In genomic region chr7:110753310-110753709, GRCm38 (mm10) we compare ENCODE assay signal across 20 mouse cellular contexts. TPM values are rescaled to one million over a fixed set of nuclear protein-coding genes. Genes with fewer than 3 reads are reported as not detected.
DNase-seq lines count a peak whose midpoint lies in the region; ATAC-seq and TF ChIP-seq lines count a peak whose summit lies in the region.
"Had no signal": no experiment of that assay in that cellular context is flagged by ENCODE, and none has a peak within 500 bp of the region (broad histone marks: within the 10 kb centered on the region; RNA-seq: fewer than 3 reads in every experiment).

No protein-coding gene starts in this region.

- no peak overlapping the region for H3K4me2 ChIP-seq in hindbrain, embryonic 16.5 days (ENCODE audit: low read length)
- H3K4me2 ChIP-seq in myocyte (ENCODE audit: low read depth) = peak overlapping the region; percentile 64
- H3K4me2 ChIP-seq in midbrain, embryonic 15.5 days = no peak overlapping the region
- H3K4me2 ChIP-seq: embryonic facial prominence, embryonic 13.5 days; heart, embryonic 11.5 days; heart, embryonic 15.5 days; hindbrain, embryonic 14.5 days had no signal

- peaks cover 44% of the 10 kb centered on the region for H3K4me1 ChIP-seq in hindbrain, embryonic 10.5 days (replicated peaks)
- H3K4me1 ChIP-seq in hindbrain, embryonic 16.5 days (ENCODE audit: control insufficient read depth, insufficient read depth, low read depth, low read length) = no peaks in the 10 kb centered on the region
- H3K4me1 ChIP-seq in embryonic facial prominence, embryonic 10.5 days = peaks cover 52% of the 10 kb centered on the region
- H3K4me1 ChIP-seq in midbrain, embryonic 15.5 days = no peaks in the 10 kb centered on the region

- H3K27ac ChIP-seq in hindbrain, embryonic 10.5 days = 0 out of 2 replicates have a peak overlapping the region, but pooled peaks have one; percentile 41
- no peak overlapping the region for H3K27ac ChIP-seq in hindbrain, embryonic 16.5 days (ENCODE audit: low read depth, low read length)
- peak overlapping the region; percentile 36; the same call in 1 of the 2 replicates for H3K27ac ChIP-seq in embryonic facial prominence, embryonic 10.5 days (replicated peaks)
- H3K27ac ChIP-seq in left cerebral cortex, adult 2 months = no peak overlapping the region
- H3K27ac ChIP-seq in midbrain, embryonic 15.5 days = no peak overlapping the region
- H3K27ac ChIP-seq: embryonic facial prominence, embryonic 13.5 days; heart, embryonic 15.5 days; hindbrain, embryonic 14.5 days had no signal

- no peaks in the 10 kb centered on the region for H3K79me2 ChIP-seq in myocyte (ENCODE audit: control insufficient read depth, insufficient read depth)

- no peak for TF ChIP-seq CTCF in left cerebral cortex, adult 2 months (IDR thresholded peaks at IDR 0.05)

- WGBS in hindbrain, embryonic 10.5 days = 84% methylated on average over 1 of the region's 1 CpGs
- WGBS in hindbrain, embryonic 16.5 days = 88% methylated on average over 1 of the region's 1 CpGs
- 88% methylated on average over 1 of the region's 1 CpGs for WGBS in embryonic facial prominence, embryonic 10.5 days
- 94% methylated on average over 1 of the region's 1 CpGs for WGBS in midbrain, embryonic 15.5 days

- H3ac ChIP-seq in myocyte (ENCODE audit: control insufficient read depth, insufficient read length) = no peak overlapping the region

- no peak for ATAC-seq in hindbrain, embryonic 16.5 days
- no peak for ATAC-seq in midbrain, embryonic 15.5 days (replicated peaks)
- ATAC-seq: forebrain, embryonic 14.5 days; intestine, embryonic 16.5 days had no signal

- H3K4me3 ChIP-seq in hindbrain, embryonic 10.5 days = no peak overlapping the region
- H3K4me3 ChIP-seq in hindbrain, embryonic 16.5 days (ENCODE audit: low read length) = no peak overlapping the region
- H3K4me3 ChIP-seq in embryonic facial prominence, embryonic 10.5 days = no peak overlapping the region
- H3K4me3 ChIP-seq in myocyte = no peak overlapping the region
- H3K4me3 ChIP-seq in left cerebral cortex, adult 2 months = no peak overlapping the region
- no peak overlapping the region for H3K4me3 ChIP-seq in midbrain, embryonic 15.5 days
- H3K4me3 ChIP-seq: embryonic facial prominence, embryonic 13.5 days; forebrain, embryonic 10.5 days; heart, embryonic 15.5 days had no signal

- no peak overlapping the region for H3K9ac ChIP-seq in hindbrain, embryonic 16.5 days (ENCODE audit: low read depth, low read length)
- no peak overlapping the region for H3K9ac ChIP-seq in midbrain, embryonic 15.5 days
- H3K9ac ChIP-seq: embryonic facial prominence, embryonic 13.5 days; heart, embryonic 15.5 days; hindbrain, embryonic 14.5 days had no signal

- intact Hi-C loops in left cerebral cortex, adult 2 months (cut with DNase I) = no loop called here

- no peaks in the 10 kb centered on the region for H3K36me3 ChIP-seq in hindbrain, embryonic 10.5 days
- no peaks in the 10 kb centered on the region for H3K36me3 ChIP-seq in hindbrain, embryonic 16.5 days (ENCODE audit: control insufficient read depth, insufficient read depth, low read length)
- H3K36me3 ChIP-seq in embryonic facial prominence, embryonic 10.5 days (replicated peaks) = no peaks in the 10 kb centered on the region
- H3K36me3 ChIP-seq in myocyte (ENCODE audit: control insufficient read depth, insufficient read depth) = no peaks in the 10 kb centered on the region
- H3K36me3 ChIP-seq in midbrain, embryonic 15.5 days (replicated peaks) = no peaks in the 10 kb centered on the region
- H3K36me3 ChIP-seq: embryonic facial prominence, embryonic 13.5 days; forebrain, embryonic 10.5 days; heart, embryonic 15.5 days had no signal

- H3K9me3 ChIP-seq in hindbrain, embryonic 10.5 days = no peaks in the 10 kb centered on the region
- no peaks in the 10 kb centered on the region for H3K9me3 ChIP-seq in hindbrain, embryonic 16.5 days (ENCODE audit: control insufficient read depth, low read length)
- H3K9me3 ChIP-seq in embryonic facial prominence, embryonic 10.5 days = no peaks in the 10 kb centered on the region
- no peaks in the 10 kb centered on the region for H3K9me3 ChIP-seq in midbrain, embryonic 15.5 days
- H3K9me3 ChIP-seq: embryonic facial prominence, embryonic 13.5 days; forebrain, embryonic 10.5 days; heart, embryonic 15.5 days had no signal

- no peak for DNase-seq in hindbrain, embryonic 10.5 days (ENCODE audit: low spot score)
- peak; percentile 20 for DNase-seq in Muller cell, postnatal 12 days (ENCODE audit: inconsistent ontology term)
- DNase-seq in embryonic facial prominence, embryonic 10.5 days (ENCODE audit: low spot score) = peak; percentile 29
- DNase-seq in left cerebral cortex, adult 2 months (ENCODE audit: extremely low spot score in 1 of 2, low spot score in 2 of 2) = no peak
- no peak for DNase-seq in cerebellum, postnatal 10 days
- DNase-seq: adrenal gland, postnatal 14 days; cerebellum, adult 18-20 months; cerebellum, adult 9-11 months; gastrocnemius, postnatal 36 days had no signal

- no peak for TF ChIP-seq POLR2A in myocyte (IDR thresholded peaks at IDR 0.05; ENCODE audit: insufficient read length, low read depth)

- no peaks in the 10 kb centered on the region for H3K27me3 ChIP-seq in hindbrain, embryonic 10.5 days (ENCODE audit: insufficient read depth, poor library complexity, severe bottlenecking)
- H3K27me3 ChIP-seq in hindbrain, embryonic 16.5 days (replicated peaks; ENCODE audit: control insufficient read depth, insufficient read depth, low read length) = no peaks in the 10 kb centered on the region
- no peaks in the 10 kb centered on the region for H3K27me3 ChIP-seq in embryonic facial prominence, embryonic 10.5 days (replicated peaks; ENCODE audit: low read depth, poor library complexity, severe bottlenecking)
- H3K27me3 ChIP-seq in myocyte (ENCODE audit: control insufficient read depth, insufficient read depth, insufficient read length) = no peaks in the 10 kb centered on the region
- no peaks in the 10 kb centered on the region for H3K27me3 ChIP-seq in midbrain, embryonic 15.5 days (replicated peaks)
- H3K27me3 ChIP-seq: CH12.LX; embryonic facial prominence, embryonic 13.5 days; heart, embryonic 15.5 days had no signal

TF ChIP-seq in myocyte, 11 proteins besides CTCF, POLR2A, EP300 and RAD21:
- peak; percentile 87 for TF ChIP-seq TCF12 (IDR thresholded peaks at IDR 0.05; ENCODE audit: insufficient read depth, poor library complexity, severe bottlenecking)
- TF ChIP-seq MAX (IDR thresholded peaks at IDR 0.05; ENCODE audit: low read depth) = no peak
- TF ChIP-seq TCF3 (IDR thresholded peaks at IDR 0.05; ENCODE audit: insufficient read length, low read depth) = peak; percentile 28
- peak; percentile 71 for TF ChIP-seq USF1 (IDR thresholded peaks at IDR 0.05; ENCODE audit: low read depth)
- no peak for TF ChIP-seq REST (IDR thresholded peaks at IDR 0.05; ENCODE audit: insufficient read depth, insufficient read length)
- TF ChIP-seq SRF (IDR thresholded peaks at IDR 0.05; ENCODE audit: control insufficient read depth, insufficient read length, low read depth) = no peak
- TF ChIP-seq MYOD1 (IDR thresholded peaks at IDR 0.05; ENCODE audit: control insufficient read depth in 1 of 3, insufficient read length in 2 of 3, low read depth in 2 of 3) = peak; percentile 78 to 98 (median 96)
- TF ChIP-seq MYOG (IDR thresholded peaks at IDR 0.05; ENCODE audit: control insufficient read depth in 1 of 3, insufficient read depth in 1 of 3, insufficient read length in 2 of 3, low read depth in 2 of 3) = peak in 2 of 3 experiments; percentile 71 to 88
- peak; percentile 79 for TF ChIP-seq CEBPB (IDR thresholded peaks at IDR 0.05; ENCODE audit: insufficient read depth, poor library complexity, severe bottlenecking)

RNA-seq across cellular contexts. Expression of gene Ampd3, which starts 14.7 kb away (rescaled TPM):
- polyA plus RNA-seq in hindbrain, embryonic 10.5 days (2016; fragmentation: Nextera tagmentation; extraction: Ambion mirVana) = 1.7 and 1.9 TPM in 2 replicates
- 14.3 and 14.9 TPM in 2 replicates for polyA plus RNA-seq in hindbrain, embryonic 16.5 days (2015; fragmentation: Nextera tagmentation; extraction: Ambion mirVana)
- polyA plus RNA-seq in embryonic facial prominence, embryonic 10.5 days (2016; fragmentation: Nextera tagmentation; extraction: Ambion mirVana) = 1.0 and 1.5 TPM in 2 replicates
- polyA plus RNA-seq in myocyte (2012; fragmentation: generic; extraction: Trizol) = 8.2 TPM
- 10 to 100 TPM; 24.4 to 25.3 TPM for total RNA-seq in left cerebral cortex, adult 2 months (2021)
- polyA plus RNA-seq in midbrain, embryonic 15.5 days (2015; fragmentation: Nextera tagmentation; extraction: Ambion mirVana) = 9.7 and 10.1 TPM in 2 replicates

Comparison
In these comparisons a context has a peak if more than half of its experiments do, and no peak if none do; other contexts are left out.
1. H3K27ac ChIP-seq: peak in hindbrain, embryonic 10.5 days (single experiment) and embryonic facial prominence, embryonic 10.5 days (single experiment); none in hindbrain, embryonic 16.5 days (single experiment), left cerebral cortex, adult 2 months (single experiment) and midbrain, embryonic 15.5 days (single experiment).
2. DNase-seq: peak in Muller cell, postnatal 12 days (single experiment) and embryonic facial prominence, embryonic 10.5 days (single experiment); none in hindbrain, embryonic 10.5 days (single experiment), left cerebral cortex, adult 2 months (0 of 2) and cerebellum, postnatal 10 days (0 of 2).